Mouse (Mus musculus): ENCODE data around the gene Chrna5.

- TF ChIP-seq GATA1 (IDR thresholded peaks at IDR 0.05; ENCODE audit: low read length) (no peak), TAL1 (IDR thresholded peaks at IDR 0.05; ENCODE audit: low read length) (no peak)
Measured at GRCm38 (mm10) chr9:54961059-54961458, 19.6 kb upstream of the Chrna5 start.

Data from erythroblast, embryonic 14.5 days (primary cell).